ENCODE assay signal across 15 mouse cellular contexts in the genomic region with DNA sequence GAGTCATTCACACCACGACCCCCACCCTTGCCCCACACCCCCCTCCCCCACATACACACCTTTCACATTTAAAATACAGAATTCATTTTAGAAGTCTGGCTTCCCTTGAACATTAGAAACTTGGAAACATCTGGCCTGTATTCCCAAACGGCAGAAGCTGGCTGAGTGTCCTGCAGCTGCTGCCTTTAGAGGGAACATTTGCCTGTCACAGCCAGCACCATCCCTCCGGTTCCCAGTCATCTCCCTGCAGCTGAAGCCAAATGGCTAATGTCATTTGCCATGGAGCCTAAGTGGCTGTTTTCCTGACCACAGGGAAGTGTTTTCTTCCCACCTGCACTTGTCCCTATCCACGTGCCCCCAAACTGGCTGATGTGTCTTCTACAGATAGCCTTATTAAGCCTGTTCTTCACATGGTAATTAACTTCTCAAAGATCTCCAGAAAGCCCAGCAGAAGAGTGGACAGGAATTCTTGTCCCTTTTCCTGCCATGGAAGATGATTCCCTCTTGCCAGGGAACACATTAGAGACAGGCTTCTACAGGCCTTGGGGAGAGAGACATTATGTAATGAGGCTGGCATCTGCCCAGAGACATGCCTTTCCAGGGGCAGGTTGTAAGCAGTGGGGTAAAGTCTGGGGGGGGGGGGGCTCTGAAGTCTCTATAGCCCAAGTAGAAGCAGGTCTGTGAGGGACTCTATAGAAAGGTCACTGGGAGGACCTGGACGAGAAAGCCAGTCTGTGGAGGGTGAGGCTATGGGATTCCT. TPM values are rescaled to one million over a fixed set of nuclear protein-coding genes. Genes with fewer than 3 reads are reported as not detected.
DNase-seq lines count a peak whose midpoint lies in the region; TF ChIP-seq lines count a peak whose summit lies in the region.
"Had no signal": no experiment of that assay in that cellular context is flagged by ENCODE, and none has a peak within 500 bp of the region (broad histone marks: within the 10 kb centered on the region; RNA-seq: fewer than 3 reads in every experiment).

No protein-coding gene starts in this region.

- H3K27ac ChIP-seq in layer of hippocampus, adult 2 months = 0 out of 2 replicates have a peak overlapping the region, but pooled peaks have one; percentile 32
- H3K27ac ChIP-seq: forebrain, embryonic 15.5 days; heart, embryonic 13.5 days; lung, embryonic 15.5 days; neural tube, embryonic 15.5 days had no signal

- no peak for TF ChIP-seq POLR2A in lung, adult 2 months (IDR thresholded peaks at IDR 0.05; ENCODE audit: borderline replicate concordance, extremely low read depth, low read depth, low read length)

- peaks cover 3% of the 10 kb centered on the region; the same call in 1 of the 2 replicates for H3K4me1 ChIP-seq in lung, adult 2 months (ENCODE audit: control insufficient read depth, insufficient read depth, low read length)

- H3K4me3 ChIP-seq in layer of hippocampus, adult 2 months = no peak overlapping the region
- no peak overlapping the region for H3K4me3 ChIP-seq in lung, adult 2 months (replicated peaks; ENCODE audit: extremely low read depth, low read depth, low read length)
- H3K4me3 ChIP-seq: forebrain, embryonic 15.5 days; heart, embryonic 13.5 days; lung, embryonic 15.5 days; neural tube, embryonic 15.5 days had no signal

- WGBS in lung, adult 2 months = 54% methylated on average over 5 of the region's 5 CpGs

- intact Hi-C loops in heart, postnatal 25 days (cut with DNase I) = loop anchor here (2.0 kb wide), 1 partner anchor 273 kb away; no protein-coding TSS in a partner anchor
- intact Hi-C loops in heart, postnatal 10 days (cut with DNase I) = no loop called here

- peak; percentile 61 to 70 for DNase-seq in heart, adult 18-20 months
- DNase-seq in heart, postnatal 25 days (ENCODE audit: low spot score) = no peak
- DNase-seq in layer of hippocampus, adult 2 months (ENCODE audit: low spot score in 2 of 2) = no peak
- no peak for DNase-seq in layer of hippocampus, adult 11-12 months (ENCODE audit: low spot score)
- DNase-seq in heart, postnatal 10 days = peak; percentile 53 to 58
- DNase-seq in lung, adult 2 months = no peak
- no peak for DNase-seq in thymus, postnatal 10 days (ENCODE audit: low spot score in 2 of 2)
- DNase-seq: cerebellum, adult 2 months; liver had no signal

- TF ChIP-seq CTCF in layer of hippocampus, adult 2 months (conservative IDR thresholded peaks at IDR 0.05) = no peak
- TF ChIP-seq CTCF in lung, adult 2 months (IDR thresholded peaks at IDR 0.05; ENCODE audit: insufficient read depth, low read length) = no peak

RNA-seq across cellular contexts. Expression of a gene that starts 43.2 kb away (rescaled TPM):
- total RNA-seq in heart, adult 18-20 months (2021) = under 1 TPM; 0.20 to 0.44 TPM
- total RNA-seq in heart, postnatal 25 days (2021) = under 1 TPM; 0.44 to 0.53 TPM
- 10 to 100 TPM; 21.1 to 22.2 TPM for total RNA-seq in layer of hippocampus, adult 2 months (2021)
- under 1 TPM; 0.62 to 0.79 TPM for total RNA-seq in heart, postnatal 10 days (2021)
- polyA plus RNA-seq in lung, adult 2 months (2012; rRNA removed) = 0.77 and 1.1 TPM in 2 replicates
- total RNA-seq: megakaryocyte, adult 5-6 weeks had no signal
- polyA plus RNA-seq: G1E had no signal

Comparison
In these comparisons a context has a peak if more than half of its experiments do, and no peak if none do; other contexts are left out.
1. DNase-seq: peak in heart, adult 18-20 months (2 of 2) and heart, postnatal 10 days (2 of 2); none in heart, postnatal 25 days (single experiment), layer of hippocampus, adult 2 months (0 of 2), layer of hippocampus, adult 11-12 months (single experiment), lung, adult 2 months (single experiment) and thymus, postnatal 10 days (0 of 2).
2. RNA of a gene that starts 43.2 kb away (total RNA-seq): 21.1 to 22.2 TPM in layer of hippocampus, adult 2 months; 0.62 to 0.79 TPM in heart, postnatal 10 days, 0.44 to 0.53 TPM in heart, postnatal 25 days and 0.20 to 0.44 TPM in heart, adult 18-20 months; every median in the first group is over 10 times any median in the second.